Mouse (Mus musculus): ENCODE data around the gene Med4. TPM values are rescaled to one million over a fixed set of nuclear protein-coding genes. Genes with fewer than 3 reads are reported as not detected.
"Not testable (repeated sequence)": the region's sequence is repeated elsewhere in the genome, so short reads cannot be mapped to it uniquely, and the experiment has no call there.

Med4 gene
- polyA plus RNA-seq, 2 experiments from 2014 or later, result 73.3 to 88.7 TPM

- ATAC-seq, result no peak
Measured at GRCm38 (mm10) chr14:73502591-73503184, 7.1 kb upstream of the Med4 start.

- ATAC-seq, result no peak
Measured at GRCm38 (mm10) chr14:73503237-73503933, 6.4 kb upstream of the Med4 start.

- ATAC-seq, result no peak
Measured at GRCm38 (mm10) chr14:73506283-73506682, 3.5 kb upstream of the Med4 start.

- ATAC-seq, result peak; percentile 44
Measured at GRCm38 (mm10) chr14:73507200-73507599, 2.6 kb upstream of the Med4 start.

- ATAC-seq, result peak; percentile 26
Measured at GRCm38 (mm10) chr14:73507702-73508376, 2.0 kb upstream of the Med4 start.

- ATAC-seq, result no peak
Measured at GRCm38 (mm10) chr14:73508630-73509395, 1.0 kb upstream of the Med4 start.

- ATAC-seq, result no peak
Measured at GRCm38 (mm10) chr14:73524136-73524535, 14.3 kb downstream of the Med4 start.

- peak; percentile 98 for ATAC-seq
Measured at GRCm38 (mm10) chr14:73524766-73525448, 15.1 kb downstream of the Med4 start, which contains the start of gene Sucla2. Sucla2 (plus strand) TSS chr14:73525319.

GRCm38 (mm10) chr14:73528661-73529060, 18.8 kb downstream of the Med4 start:
- ATAC-seq, result not testable (repeated sequence)

- ATAC-seq, result no peak
Measured at GRCm38 (mm10) chr14:73533755-73534465, 24.1 kb downstream of the Med4 start.

- ATAC-seq, result no peak
Measured at GRCm38 (mm10) chr14:73535641-73536040, 25.8 kb downstream of the Med4 start.

GRCm38 (mm10) chr14:73543781-73544180, 34.0 kb downstream of the Med4 start:
- ATAC-seq, result no peak

- ATAC-seq, result no peak
Measured at GRCm38 (mm10) chr14:73547034-73547433, 37.2 kb downstream of the Med4 start.

GRCm38 (mm10) chr14:73548051-73548450, 38.2 kb downstream of the Med4 start, which contains the start of gene Nudt15:
Nudt15 (minus strand) TSS chr14:73548242.
- ATAC-seq, result no peak

- ATAC-seq, result no peak
Measured at GRCm38 (mm10) chr14:73550291-73550690, 40.5 kb downstream of the Med4 start.

- ATAC-seq, result no peak
Measured at GRCm38 (mm10) chr14:73550732-73551131, 40.9 kb downstream of the Med4 start.

GRCm38 (mm10) chr14:73551164-73551563, 41.3 kb downstream of the Med4 start:
- no peak for ATAC-seq

- ATAC-seq, result peak; percentile 97
Measured at GRCm38 (mm10) chr14:73552341-73553121, 42.7 kb downstream of the Med4 start.

- ATAC-seq, result no peak
Measured at GRCm38 (mm10) chr14:73553122-73553696, 43.4 kb downstream of the Med4 start.

Measured in CD4-positive, CD25-positive, alpha-beta regulatory T cell, adult 4 months (primary cell).